Mouse (Mus musculus) embryonic facial prominence, embryonic 11.5 days (tissue): ENCODE measurements at regions not wholly inside any gene's neighbourhood (a gene's known extent, or its start where the extent isn't known, plus 50 kb on each side); places are given as distances from the start of the nearest gene placed in this dataset.

Source experiments
- ATAC-seq: fragments of 200-750 bp; cut with Nextera tagmentation; replicated peaks from 2 replicates; pipeline ENCODE4 v1.8.0; 2017; ENCODE audit warnings: low read depth; ENCODE audit not compliant: insufficient number of reproducible peaks, low FRiP score, low TSS enrichment
- DNase-seq: peaks from one replicate; pipeline ENCODE4 v3.0.0-alpha.2; 2015; ENCODE audit warnings: low spot score
- H3K27ac ChIP-seq: fragments of 300-500 bp; sonication (generic); replicated peaks from 2 replicates; pipeline ENCODE4 v1.5.1; 2014; ENCODE audit warnings: mild to moderate bottlenecking, low read depth, low read length, control low read depth
- H3K27me3 ChIP-seq: fragments of 300-500 bp; sonication (generic); 2 replicates; pipeline ENCODE4 v1.6.1; 2014; ENCODE audit warnings: mild to moderate bottlenecking, low read length, moderate library complexity, mixed read lengths; ENCODE audit not compliant: control insufficient read depth, insufficient read depth
- H3K36me3 ChIP-seq: fragments of 300-500 bp; sonication (generic); replicated peaks from 2 replicates; pipeline ENCODE4 v1.6.1; 2014; ENCODE audit warnings: low read depth, mild to moderate bottlenecking, low read length, moderate library complexity, mixed read lengths; ENCODE audit not compliant: control insufficient read depth, insufficient read depth
- H3K4me1 ChIP-seq: fragments of 300-500 bp; sonication (generic); 2 replicates; pipeline ENCODE4 v1.6.1; 2014; ENCODE audit warnings: low read length, mixed read lengths; ENCODE audit not compliant: control insufficient read depth, insufficient read depth
- H3K4me2 ChIP-seq: fragments of 300-500 bp; sonication (generic); 2 replicates; pipeline ENCODE4 v1.6.1; 2014; ENCODE audit warnings: low read depth, mild to moderate bottlenecking, control low read depth, low read length, moderate library complexity
- H3K4me3 ChIP-seq: fragments of 300-500 bp; sonication (generic); 2 replicates; pipeline ENCODE4 v1.5.1; 2014; ENCODE audit warnings: low read depth, low read length, control low read depth
- H3K9ac ChIP-seq: fragments of 300-500 bp; sonication (generic); replicated peaks from 2 replicates; pipeline ENCODE4 v1.6.1; 2014; ENCODE audit warnings: mild to moderate bottlenecking, control low read depth, low read length
- H3K9me3 ChIP-seq: fragments of 300-500 bp; sonication (generic); replicated peaks from 2 replicates; pipeline ENCODE4 v1.6.1; 2016; ENCODE audit warnings: mild to moderate bottlenecking, low read length, inconsistent platforms, mixed read lengths; ENCODE audit not compliant: control insufficient read depth
- WGBS: fragments of 180-500 bp; shearing (Covaris S2); extraction: QIAGEN DNeasy Blood & Tissue Kit; methylation state at CpG from one replicate; pipeline ENCODE4 v1.1.7; 2014; 5-methylcytosine and 5-hydroxymethylcytosine counted together

DNA sequence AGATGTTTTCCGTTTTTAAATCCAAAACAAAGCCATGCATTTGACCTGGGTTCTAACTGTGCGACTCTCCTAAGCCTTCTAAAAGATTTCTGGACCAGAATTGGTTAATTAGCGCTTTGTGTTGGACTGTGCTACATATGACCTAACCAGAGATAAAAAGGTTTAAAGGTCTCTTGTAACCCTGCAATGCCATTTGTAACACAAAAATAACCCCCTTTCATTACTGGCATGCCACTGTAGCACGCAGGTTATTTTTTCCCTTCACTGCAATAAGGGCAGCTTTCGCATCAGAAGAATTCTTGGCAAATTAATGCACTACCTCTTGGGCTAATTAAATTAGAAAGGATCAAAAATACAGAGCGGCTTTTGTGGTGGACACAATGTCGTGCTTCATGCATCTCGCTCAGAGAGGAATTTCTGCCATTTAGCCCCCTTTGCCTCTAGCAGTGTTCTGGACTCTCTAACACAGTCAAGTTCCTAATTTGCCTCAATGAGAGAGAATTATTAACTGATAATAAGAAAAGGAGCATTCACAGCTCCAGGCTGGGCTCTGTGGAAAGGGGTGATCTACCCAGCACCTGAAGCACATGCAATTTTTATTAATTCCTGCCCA lies 239.5 kb upstream of the Zeb2 start:
- Histone ChIP-seq H3K4me2 (no peak overlapping the region), H3K4me1 (no peaks in the 10 kb centered on the region), H3K27ac (no peak overlapping the region), H3K9me3 (no peaks in the 10 kb centered on the region), H3K36me3 (no peaks in the 10 kb centered on the region), H3K27me3 (no peaks in the 10 kb centered on the region), H3K9ac (no peak overlapping the region), H3K4me3 (no peak overlapping the region)
- ATAC-seq (no peak), DNase-seq (peak; percentile 28)
- WGBS = 43% methylated on average over 8 of the region's 8 CpGs

DNA sequence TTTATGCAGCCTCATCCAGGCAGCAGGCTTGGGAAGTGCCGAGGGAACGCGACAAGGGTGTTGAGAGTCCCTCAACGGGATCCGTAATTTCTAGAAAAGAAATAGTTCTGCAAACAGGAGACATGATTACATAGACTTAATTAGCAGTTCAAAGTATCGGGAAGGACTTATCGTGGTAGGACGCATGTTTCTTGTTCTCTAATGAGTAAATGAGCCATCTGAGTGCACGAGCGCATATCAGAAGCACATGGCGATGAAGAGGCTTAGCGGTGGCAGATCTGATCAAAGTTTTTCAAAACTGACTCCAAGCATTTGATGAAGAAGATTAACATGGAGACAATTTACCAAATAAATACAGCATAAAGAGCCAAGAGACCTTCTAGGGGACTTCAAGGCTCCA lies 238.8 kb upstream of the Zeb2 start:
- no peaks in the 10 kb centered on the region for H3K27me3 ChIP-seq
- no peaks in the 10 kb centered on the region for H3K4me1 ChIP-seq
- no peaks in the 10 kb centered on the region for H3K36me3 ChIP-seq
- H3K4me3 ChIP-seq = no peak overlapping the region
- H3K9me3 ChIP-seq = no peaks in the 10 kb centered on the region
- DNase-seq (peak; percentile 33), ATAC-seq (no peak)
- 69% methylated on average over 12 of the region's 12 CpGs for WGBS
- H3K4me2 ChIP-seq = no peak overlapping the region
- no peak overlapping the region for H3K9ac ChIP-seq
- no peak overlapping the region for H3K27ac ChIP-seq

DNA sequence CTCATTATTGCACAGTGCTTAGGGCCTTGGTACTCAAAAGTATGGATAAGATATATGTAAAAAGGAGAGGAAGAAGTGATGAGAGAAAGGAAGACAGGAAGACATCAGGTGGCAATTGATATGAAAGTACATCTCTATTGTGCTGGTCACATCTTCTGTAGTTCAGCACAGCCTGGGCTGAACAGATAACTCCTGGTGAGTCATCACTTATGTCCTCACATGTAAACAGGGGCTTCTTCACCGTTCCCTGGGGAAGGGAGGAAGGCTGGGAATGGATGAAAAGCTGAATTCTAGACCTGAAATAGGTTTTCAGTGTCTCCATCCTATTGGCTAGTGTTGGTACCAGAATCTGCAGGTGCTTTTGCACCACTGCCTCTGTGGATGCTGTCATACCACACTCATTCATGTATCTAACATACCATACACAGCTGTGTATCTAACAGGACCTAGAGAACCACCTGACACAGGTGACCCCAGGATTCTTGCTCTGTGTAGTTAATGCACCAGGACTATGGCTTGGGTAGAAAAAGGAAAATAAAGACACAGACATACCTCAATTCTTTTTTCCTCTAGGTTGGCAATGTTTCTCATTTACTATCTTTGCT lies 234.4 kb upstream of the Zeb2 start:
- H3K9ac ChIP-seq = no peak overlapping the region
- H3K4me3 ChIP-seq = no peak overlapping the region
- no peaks in the 10 kb centered on the region for H3K36me3 ChIP-seq
- 93% methylated on average over 1 of the region's 1 CpGs for WGBS
- H3K4me1 ChIP-seq = no peaks in the 10 kb centered on the region
- ATAC-seq = no peak
- H3K4me2 ChIP-seq = no peak overlapping the region
- H3K9me3 ChIP-seq = no peaks in the 10 kb centered on the region
- no peaks in the 10 kb centered on the region for H3K27me3 ChIP-seq
- no peak overlapping the region for H3K27ac ChIP-seq
- DNase-seq = no peak

DNA sequence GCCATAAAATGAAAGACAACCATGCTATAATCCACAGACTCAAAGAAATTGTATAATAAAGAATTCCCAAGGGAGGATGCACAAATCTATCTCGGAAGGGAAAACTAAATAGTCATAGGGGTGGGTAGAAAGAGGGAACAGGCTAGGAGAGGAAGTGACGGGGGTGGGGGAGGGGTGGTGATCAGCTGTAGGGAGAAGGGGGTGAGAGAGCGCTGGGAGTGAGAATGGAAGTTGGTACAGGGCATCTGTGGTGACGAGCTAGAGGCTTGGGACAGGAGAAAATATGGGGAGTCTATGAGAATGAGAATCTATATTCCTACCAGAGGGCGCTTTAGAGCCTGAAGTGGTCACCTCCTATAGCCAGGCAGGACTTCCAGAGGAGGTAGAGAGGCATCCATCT lies 229.2 kb upstream of the Zeb2 start:
- DNase-seq = no peak
- H3K4me2 ChIP-seq = no peak overlapping the region
- no peak overlapping the region for H3K4me3 ChIP-seq
- H3K9me3 ChIP-seq = no peaks in the 10 kb centered on the region
- WGBS = 76% methylated on average over 5 of the region's 5 CpGs
- no peaks in the 10 kb centered on the region for H3K36me3 ChIP-seq
- ATAC-seq = no peak
- no peak overlapping the region for H3K27ac ChIP-seq
- H3K4me1 ChIP-seq = no peaks in the 10 kb centered on the region
- no peaks in the 10 kb centered on the region for H3K27me3 ChIP-seq
- no peak overlapping the region for H3K9ac ChIP-seq

DNA sequence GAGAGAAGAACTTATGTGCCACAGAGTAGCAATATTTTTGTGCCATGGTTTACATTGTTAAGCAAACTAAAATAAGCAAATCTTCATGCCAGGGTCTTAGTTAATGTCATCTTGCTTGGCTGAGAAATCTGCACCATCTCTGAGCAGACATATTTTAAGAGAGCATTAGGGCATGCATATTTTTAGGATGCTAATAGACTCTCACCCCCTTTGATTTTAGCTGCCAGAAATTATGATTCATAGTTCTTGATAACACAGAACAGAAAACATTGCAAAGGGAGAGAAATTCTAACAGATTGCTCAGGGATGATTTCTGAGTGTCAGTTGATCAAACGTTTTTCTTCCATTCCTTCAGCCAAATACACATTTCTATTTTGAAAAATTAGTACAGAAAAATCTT lies 222.7 kb upstream of the Zeb2 start:
- H3K9me3 ChIP-seq = no peaks in the 10 kb centered on the region
- H3K36me3 ChIP-seq = no peaks in the 10 kb centered on the region
- H3K4me2 ChIP-seq = no peak overlapping the region
- no peak overlapping the region for H3K27ac ChIP-seq
- no peaks in the 10 kb centered on the region for H3K27me3 ChIP-seq
- H3K4me3 ChIP-seq = no peak overlapping the region
- 76% methylated on average over 1 of the region's 1 CpGs for WGBS
- no peaks in the 10 kb centered on the region for H3K4me1 ChIP-seq
- ATAC-seq (no peak), DNase-seq (no peak)
- no peak overlapping the region for H3K9ac ChIP-seq

DNA sequence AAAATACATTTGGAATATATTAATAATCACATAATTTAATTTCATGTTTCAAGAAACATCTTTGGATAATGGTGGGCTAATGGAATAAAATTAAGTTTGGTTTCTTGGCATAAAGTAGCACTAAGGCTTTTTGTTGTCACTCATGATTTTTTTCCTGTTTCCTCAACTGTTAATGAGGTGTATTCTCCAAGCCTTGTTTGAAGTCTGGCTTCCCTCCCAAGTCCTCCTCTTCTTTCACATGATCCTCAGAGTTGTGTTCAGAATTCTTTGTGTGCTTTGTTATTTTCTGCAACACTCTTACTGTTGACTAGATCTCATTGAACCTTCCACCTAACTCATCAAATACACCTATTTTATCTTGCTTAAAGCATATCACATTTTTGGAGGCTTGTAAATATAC lies 221.6 kb upstream of the Zeb2 start:
- no peaks in the 10 kb centered on the region for H3K4me1 ChIP-seq
- ATAC-seq = no peak
- no peak overlapping the region for H3K27ac ChIP-seq
- no peak overlapping the region for H3K9ac ChIP-seq
- no peak overlapping the region for H3K4me2 ChIP-seq
- H3K4me3 ChIP-seq = no peak overlapping the region
- no peak for DNase-seq
- H3K36me3 ChIP-seq = no peaks in the 10 kb centered on the region
- no peaks in the 10 kb centered on the region for H3K27me3 ChIP-seq
- no peaks in the 10 kb centered on the region for H3K9me3 ChIP-seq

DNA sequence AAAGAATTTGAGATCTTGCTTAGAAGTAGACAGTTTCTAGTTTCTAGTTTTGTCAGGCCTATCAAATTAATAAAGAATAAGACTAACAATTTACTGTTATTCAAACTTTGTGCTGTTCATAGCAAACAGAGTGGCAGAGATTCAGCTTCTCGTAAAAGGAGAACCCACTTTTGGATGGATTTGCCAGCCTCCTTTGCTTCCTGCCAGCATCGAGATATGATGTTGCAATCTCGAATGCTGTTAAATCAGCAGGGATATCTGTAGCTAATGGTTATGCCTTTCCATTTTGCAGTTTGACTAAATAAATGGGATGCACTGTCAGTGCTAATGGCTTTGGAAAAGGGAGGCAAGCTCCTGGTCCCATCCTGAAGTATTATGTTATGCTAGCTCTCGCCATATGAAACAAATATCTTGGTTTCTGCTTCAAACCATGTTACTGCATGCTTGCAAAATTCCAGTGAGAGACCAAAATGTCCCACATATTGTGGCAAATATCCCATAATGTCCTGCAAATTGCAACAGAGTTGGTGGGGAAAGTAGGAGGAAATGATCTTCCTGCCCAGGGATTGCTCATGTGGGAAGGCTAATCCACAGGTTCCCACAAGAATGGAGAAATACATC lies 199.9 kb upstream of the Zeb2 start:
- 95% methylated on average over 4 of the region's 4 CpGs for WGBS
- ATAC-seq (no peak), DNase-seq (no peak)
- no peaks in the 10 kb centered on the region for H3K27me3 ChIP-seq
- no peaks in the 10 kb centered on the region for H3K36me3 ChIP-seq
- H3K4me2 ChIP-seq = no peak overlapping the region
- H3K9me3 ChIP-seq = no peaks in the 10 kb centered on the region
- H3K4me3 ChIP-seq = no peak overlapping the region
- H3K9ac ChIP-seq = no peak overlapping the region
- H3K27ac ChIP-seq = no peak overlapping the region
- H3K4me1 ChIP-seq = no peaks in the 10 kb centered on the region

DNA sequence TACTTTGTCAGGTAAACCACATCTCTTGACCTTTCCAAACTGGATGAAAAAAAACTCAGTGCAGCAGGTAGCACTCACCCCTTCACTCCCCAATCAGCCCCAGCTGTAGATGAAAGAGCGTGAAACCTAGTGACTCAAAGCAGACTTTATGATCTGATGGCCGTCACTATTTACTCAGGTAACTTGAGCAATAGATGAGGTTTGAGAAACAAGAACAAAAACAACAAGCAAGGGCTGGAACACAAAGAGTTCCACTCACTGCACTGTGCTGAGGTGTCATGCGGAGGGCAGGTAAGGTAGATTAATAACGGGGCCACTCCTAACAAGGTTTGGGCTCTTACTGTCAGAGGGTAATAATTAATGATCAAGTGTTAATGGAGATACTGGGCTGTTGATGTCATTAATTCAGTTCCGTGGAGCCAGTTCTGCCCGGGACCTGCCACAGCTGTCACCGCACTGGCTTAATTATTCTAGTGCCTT lies 170.4 kb upstream of the Zeb2 start:
- Histone ChIP-seq H3K4me1 (no peaks in the 10 kb centered on the region), H3K9me3 (no peaks in the 10 kb centered on the region), H3K4me3 (no peak overlapping the region), H3K27me3 (no peaks in the 10 kb centered on the region), H3K4me2 (no peak overlapping the region), H3K36me3 (no peaks in the 10 kb centered on the region), H3K9ac (no peak overlapping the region), H3K27ac (no peak overlapping the region)
- WGBS = 57% methylated on average over 7 of the region's 7 CpGs
- DNase-seq = no peak
- ATAC-seq = no peak
